Mouse (Mus musculus) kidney, embryonic 15.5 days (tissue): ENCODE results near the gene Arhgef7. TPM values are rescaled to one million over a fixed set of nuclear protein-coding genes. Genes with fewer than 3 reads are reported as not detected.
A peak's percentile ranks its signal among the peaks of the same experiment; 100 is the strongest.

Experiments
- ATAC-seq: fragments of 200-750 bp; cut with Nextera tagmentation; replicated peaks from 2 replicates; pipeline ENCODE4 v1.8.0; 2017; ENCODE audit warnings: moderate TSS enrichment; ENCODE audit not compliant: low FRiP score
- H3K27ac ChIP-seq: fragments of 300-500 bp; sonication (generic); 2 replicates; pipeline ENCODE4 v1.5.1; 2015; ENCODE audit warnings: mild to moderate bottlenecking, inconsistent platforms
- H3K27me3 ChIP-seq: fragments of 300-500 bp; sonication (generic); 2 replicates; pipeline ENCODE4 v1.6.1; 2015; ENCODE audit warnings: inconsistent platforms
- H3K36me3 ChIP-seq: fragments of 300-500 bp; sonication (generic); 2 replicates; pipeline ENCODE4 v1.6.1; 2015; ENCODE audit warnings: inconsistent platforms
- H3K4me1 ChIP-seq: fragments of 300-500 bp; sonication (generic); 2 replicates; pipeline ENCODE4 v1.6.1; 2015; ENCODE audit warnings: inconsistent platforms
- H3K4me2 ChIP-seq: fragments of 300-500 bp; sonication (generic); 2 replicates; pipeline ENCODE4 v1.6.1; 2015; ENCODE audit warnings: moderate library complexity, mild to moderate bottlenecking, inconsistent platforms
- H3K4me3 ChIP-seq: fragments of 300-500 bp; sonication (generic); replicated peaks from 2 replicates; pipeline ENCODE4 v1.5.1; 2015; ENCODE audit warnings: mild to moderate bottlenecking, inconsistent platforms
- H3K9ac ChIP-seq: fragments of 300-500 bp; sonication (generic); 2 replicates; pipeline ENCODE4 v1.6.1; 2015; ENCODE audit warnings: mild to moderate bottlenecking, inconsistent platforms
- H3K9me3 ChIP-seq: fragments of 300-500 bp; sonication (generic); replicated peaks from 2 replicates; pipeline ENCODE4 v1.6.1; 2016; ENCODE audit warnings: inconsistent platforms
- WGBS: fragments of 180-500 bp; shearing (Covaris S2); methylation state at CpG from one replicate; pipeline ENCODE4 v1.1.7; 2015; ENCODE audit warnings: mixed read lengths; 5-methylcytosine and 5-hydroxymethylcytosine counted together
- polyA plus RNA-seq: library from polyadenylated mRNA; unstranded; fragments of >200 nt; fragmentation: Nextera tagmentation; extraction: Ambion mirVana; gene quantifications from 2 replicates; pipeline ENCODE4 v1.2.1, GENCODE M21; 2015

The Arhgef7 gene
- polyA plus RNA-seq, 1 experiment from 2014 or later: 40.1 TPM

- 42% methylated on average over 4 of the region's 4 CpGs for WGBS
- Histone ChIP-seq H3K27ac (no peak overlapping the region), H3K9me3 (no peaks in the 10 kb centered on the region), H3K36me3 (peaks cover 61% of the 10 kb centered on the region), H3K4me3 (no peak overlapping the region), H3K4me1 (peaks cover 10% of the 10 kb centered on the region), H3K27me3 (no peaks in the 10 kb centered on the region), H3K4me2 (no peak overlapping the region), H3K9ac (no peak overlapping the region)
- no peak for ATAC-seq
These were observed 57.6 kb downstream of the Arhgef7 start for GRCm38 (mm10) chr8:11785121-11785520.

GRCm38 (mm10) chr8:11785539-11786046 lies 58.1 kb downstream of the Arhgef7 start:
- Histone ChIP-seq H3K36me3 (peaks cover 64% of the 10 kb centered on the region), H3K9ac (no peak overlapping the region), H3K4me2 (no peak overlapping the region), H3K4me3 (no peak overlapping the region), H3K27ac (no peak overlapping the region), H3K27me3 (no peaks in the 10 kb centered on the region), H3K9me3 (no peaks in the 10 kb centered on the region), H3K4me1 (peaks cover 5% of the 10 kb centered on the region)
- 83% methylated on average over 9 of the region's 9 CpGs for WGBS
- no peak for ATAC-seq

- WGBS: 42% methylated on average over 8 of the region's 8 CpGs
- ATAC-seq: no peak
- H3K27me3 ChIP-seq: no peaks in the 10 kb centered on the region
These were observed 60.7 kb downstream of the Arhgef7 start for GRCm38 (mm10) chr8:11788252-11788651.

GRCm38 (mm10) chr8:11789168-11789567 lies 61.6 kb downstream of the Arhgef7 start:
- H3K36me3 ChIP-seq: peaks cover 60% of the 10 kb centered on the region
- no peak for ATAC-seq
- whole genome bisulfite sequencing: 76% methylated on average over 5 of the region's 5 CpGs
- H3K9ac ChIP-seq: no peak overlapping the region
- no peak overlapping the region for H3K4me2 ChIP-seq
- H3K9me3 ChIP-seq: no peaks in the 10 kb centered on the region
- H3K4me3 ChIP-seq: no peak overlapping the region
- H3K27ac ChIP-seq: no peak overlapping the region
- H3K27me3 ChIP-seq: no peaks in the 10 kb centered on the region
- H3K4me1 ChIP-seq: peaks cover 3% of the 10 kb centered on the region; the same call in 1 of the 2 replicates

More at GRCm38 (mm10) chr8:11788252-11788651, 60.7 kb downstream of the Arhgef7 start:
- Histone ChIP-seq H3K9me3 (no peaks in the 10 kb centered on the region), H3K27ac (no peak overlapping the region), H3K4me1 (peaks cover 3% of the 10 kb centered on the region; the same call in 1 of the 2 replicates), H3K36me3 (peaks cover 66% of the 10 kb centered on the region), H3K9ac (no peak overlapping the region), H3K4me3 (no peak overlapping the region), H3K4me2 (no peak overlapping the region)

- peaks cover 63% of the 10 kb centered on the region for H3K36me3 ChIP-seq
- no peak for ATAC-seq
- no peaks in the 10 kb centered on the region for H3K9me3 ChIP-seq
- no peak overlapping the region for H3K4me2 ChIP-seq
- H3K4me1 ChIP-seq: no peaks in the 10 kb centered on the region
- H3K9ac ChIP-seq: no peak overlapping the region
- no peak overlapping the region for H3K4me3 ChIP-seq
- no peaks in the 10 kb centered on the region for H3K27me3 ChIP-seq
- H3K27ac ChIP-seq: no peak overlapping the region
These were observed 67.4 kb downstream of the Arhgef7 start for GRCm38 (mm10) chr8:11794956-11795355.

GRCm38 (mm10) chr8:11797128-11797527 lies 69.6 kb downstream of the Arhgef7 start:
- Histone ChIP-seq H3K36me3 (peaks cover 62% of the 10 kb centered on the region), H3K9me3 (no peaks in the 10 kb centered on the region), H3K27ac (no peak overlapping the region), H3K4me2 (no peak overlapping the region), H3K4me3 (no peak overlapping the region), H3K4me1 (peaks cover 10% of the 10 kb centered on the region; the same call in 1 of the 2 replicates), H3K27me3 (no peaks in the 10 kb centered on the region), H3K9ac (no peak overlapping the region)
- ATAC-seq: 0 out of 2 replicates have a peak, but pooled peaks have one; percentile 54
- 69% methylated on average over 8 of the region's 8 CpGs for WGBS

- Histone ChIP-seq H3K4me3 (no peak overlapping the region), H3K4me2 (no peak overlapping the region), H3K27me3 (no peaks in the 10 kb centered on the region), H3K9me3 (no peaks in the 10 kb centered on the region), H3K36me3 (peaks cover 61% of the 10 kb centered on the region), H3K9ac (no peak overlapping the region), H3K4me1 (peaks cover 10% of the 10 kb centered on the region; the same call in 1 of the 2 replicates), H3K27ac (no peak overlapping the region)
- no peak for ATAC-seq
- 82% methylated on average over 14 of the region's 14 CpGs for WGBS
These were observed 70.4 kb downstream of the Arhgef7 start for GRCm38 (mm10) chr8:11797729-11798479.

GRCm38 (mm10) chr8:11798480-11798867 lies 71.0 kb downstream of the Arhgef7 start:
- H3K4me2 ChIP-seq: no peak overlapping the region
- peaks cover 10% of the 10 kb centered on the region; the same call in 1 of the 2 replicates for H3K4me1 ChIP-seq
- no peaks in the 10 kb centered on the region for H3K9me3 ChIP-seq
- no peak overlapping the region for H3K27ac ChIP-seq
- no peak overlapping the region for H3K4me3 ChIP-seq
- no peaks in the 10 kb centered on the region for H3K27me3 ChIP-seq
- WGBS: 86% methylated on average over 4 of the region's 4 CpGs
- ATAC-seq: no peak
- peaks cover 58% of the 10 kb centered on the region for H3K36me3 ChIP-seq
- no peak overlapping the region for H3K9ac ChIP-seq

- 90% methylated on average over 3 of the region's 3 CpGs for WGBS
- Histone ChIP-seq H3K9ac (no peak overlapping the region), H3K9me3 (no peaks in the 10 kb centered on the region), H3K36me3 (peaks cover 61% of the 10 kb centered on the region), H3K27me3 (no peaks in the 10 kb centered on the region), H3K4me1 (peaks cover 11% of the 10 kb centered on the region; the same call in 1 of the 2 replicates), H3K4me2 (no peak overlapping the region), H3K27ac (no peak overlapping the region), H3K4me3 (no peak overlapping the region)
- no peak for ATAC-seq
These were observed 71.6 kb downstream of the Arhgef7 start for GRCm38 (mm10) chr8:11799098-11799497.

- H3K36me3 ChIP-seq: peaks cover 69% of the 10 kb centered on the region
- H3K27ac ChIP-seq: peak overlapping the region; percentile 49
- no peak overlapping the region for H3K4me2 ChIP-seq
- H3K4me1 ChIP-seq: peaks cover 13% of the 10 kb centered on the region; the same call in 1 of the 2 replicates
- no peaks in the 10 kb centered on the region for H3K27me3 ChIP-seq
- no peaks in the 10 kb centered on the region for H3K9me3 ChIP-seq
- WGBS: 90% methylated on average over 7 of the region's 7 CpGs
- ATAC-seq: 0 out of 2 replicates have a peak, but pooled peaks have one; percentile 18
- H3K9ac ChIP-seq: no peak overlapping the region
- no peak overlapping the region for H3K4me3 ChIP-seq
These were observed 73.0 kb downstream of the Arhgef7 start for GRCm38 (mm10) chr8:11800481-11800880.

- WGBS: 54% methylated on average over 8 of the region's 8 CpGs
- H3K9me3 ChIP-seq: no peaks in the 10 kb centered on the region
- peaks cover 71% of the 10 kb centered on the region for H3K36me3 ChIP-seq
- ATAC-seq: no peak
- no peak overlapping the region for H3K9ac ChIP-seq
- H3K4me1 ChIP-seq: peaks cover 13% of the 10 kb centered on the region; the same call in 1 of the 2 replicates
- peak overlapping the region; percentile 70 for H3K27ac ChIP-seq
- no peaks in the 10 kb centered on the region for H3K27me3 ChIP-seq
- no peak overlapping the region for H3K4me2 ChIP-seq
- H3K4me3 ChIP-seq: no peak overlapping the region
These were observed 74.0 kb downstream of the Arhgef7 start for GRCm38 (mm10) chr8:11801571-11801970.

- WGBS: 87% methylated on average over 4 of the region's 4 CpGs
- Histone ChIP-seq H3K4me3 (no peak overlapping the region), H3K27ac (no peak overlapping the region), H3K27me3 (no peaks in the 10 kb centered on the region), H3K9ac (no peak overlapping the region), H3K4me1 (peaks cover 13% of the 10 kb centered on the region; the same call in 1 of the 2 replicates), H3K36me3 (peaks cover 89% of the 10 kb centered on the region), H3K9me3 (no peaks in the 10 kb centered on the region), H3K4me2 (no peak overlapping the region)
- ATAC-seq: no peak
These were observed 77.4 kb downstream of the Arhgef7 start for GRCm38 (mm10) chr8:11804914-11805313.
